Mouse (Mus musculus): ENCODE measurements around the gene Lama4.

- no peak for TF ChIP-seq CTCF (IDR thresholded peaks at IDR 0.05; ENCODE audit: low read depth)
- no peak for TF ChIP-seq EP300 (IDR thresholded peaks at IDR 0.05; ENCODE audit: low read depth)
Observed at GRCm38 (mm10) chr10:39142216-39142615, 176.9 kb downstream of the Lama4 start.
